Mouse (Mus musculus): ENCODE data around the gene Sp3.

DNA sequence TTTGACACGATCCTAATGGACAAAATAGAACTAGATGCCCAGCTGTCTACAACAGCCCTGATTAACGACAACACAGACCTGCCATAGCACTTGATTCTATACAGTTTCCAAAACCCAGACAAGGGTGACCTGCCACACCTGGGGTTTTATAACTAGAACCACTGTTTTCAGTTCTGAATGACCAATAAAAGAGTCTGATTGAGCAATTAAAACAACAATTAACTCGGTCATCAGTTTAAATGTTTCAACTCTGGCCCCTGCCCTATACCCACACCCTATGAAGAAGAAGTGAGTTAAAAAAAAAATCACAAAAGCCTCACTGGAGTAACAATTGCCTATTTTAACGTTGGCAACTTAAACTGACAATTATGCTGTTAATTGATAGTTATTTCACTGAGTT is 64.1 kb downstream of the Sp3 start:
- TF ChIP-seq POLR2A (IDR thresholded peaks at IDR 0.05; ENCODE audit: borderline replicate concordance, control insufficient read depth, low read depth, low read length) (no peak), CTCF (IDR thresholded peaks at IDR 0.05; ENCODE audit: control insufficient read depth, insufficient read depth, low read length) (no peak)

Measured in bone marrow, adult 2 months (tissue).